Mouse (Mus musculus) cerebellum, adult 9-11 months (tissue): ENCODE data around the gene Eddm3b.

Experiments
- DNase-seq: peaks from one replicate; pipeline ENCODE4 v3.0.0; 2022

Eddm3b gene

DNA sequence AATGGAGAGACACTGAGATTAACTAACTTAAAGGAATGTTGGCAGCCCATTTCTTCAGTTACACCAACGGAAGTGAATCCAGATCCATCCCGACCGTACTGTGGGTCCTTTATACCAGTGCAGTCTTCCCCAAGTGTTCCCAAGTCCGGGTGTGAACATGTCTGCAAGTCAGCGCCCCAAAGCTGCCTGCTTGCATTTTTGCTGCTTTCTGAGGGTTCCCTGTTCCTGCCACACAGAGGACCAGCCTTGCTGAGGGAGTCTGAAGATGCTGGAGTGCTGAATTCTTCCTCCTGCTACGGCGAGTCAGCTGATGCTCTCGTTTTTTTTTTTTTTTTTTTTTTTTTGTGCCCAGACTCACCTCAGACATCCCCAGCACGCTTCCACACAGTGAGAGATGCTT lies 19.3 kb upstream of the Eddm3b start:
- no peak for DNase-seq

- DNase-seq, result no peak
These were observed 18.3 kb upstream of the Eddm3b start for GRCm38 (mm10) chr14:51095736-51096524.

DNA sequence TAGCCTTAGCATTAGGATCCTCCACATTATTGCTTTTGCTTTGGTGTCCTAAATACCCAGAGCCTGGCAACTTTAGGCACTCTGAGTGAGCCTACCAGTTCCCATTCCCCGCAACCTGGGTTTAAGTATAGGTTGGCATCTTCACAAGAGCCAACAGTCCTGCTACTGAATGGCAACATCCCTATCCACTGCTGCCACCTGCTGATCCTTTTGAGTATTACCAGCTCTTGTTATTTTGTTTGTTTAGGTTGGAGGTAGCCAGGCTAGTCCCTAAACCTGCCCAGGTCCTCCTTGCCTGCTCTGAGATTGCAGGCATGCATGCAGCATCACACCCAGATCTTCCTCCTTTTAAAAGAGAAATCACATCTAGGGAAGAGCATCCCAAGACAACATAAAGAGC lies 15.9 kb upstream of the Eddm3b start:
- peak; percentile 81 for DNase-seq

DNA sequence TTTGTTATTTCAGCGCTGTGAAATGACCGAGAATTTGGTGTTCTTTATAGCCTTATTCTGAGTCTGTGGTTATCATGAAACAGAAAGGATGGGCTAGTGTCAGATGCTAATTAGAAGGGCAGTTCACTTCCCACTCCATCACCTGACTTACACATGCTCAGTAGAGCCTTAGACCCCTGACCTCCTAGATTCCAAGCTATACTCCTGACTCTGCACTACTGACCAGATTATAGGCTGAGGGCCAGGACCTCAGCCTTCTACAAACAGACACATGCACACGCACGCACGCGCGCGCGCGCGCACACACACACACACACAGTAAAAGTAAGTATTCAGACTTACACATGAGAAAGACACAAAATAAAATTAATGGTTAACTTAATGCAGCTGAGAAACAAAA lies 15.3 kb upstream of the Eddm3b start:
- DNase-seq, result no peak

DNA sequence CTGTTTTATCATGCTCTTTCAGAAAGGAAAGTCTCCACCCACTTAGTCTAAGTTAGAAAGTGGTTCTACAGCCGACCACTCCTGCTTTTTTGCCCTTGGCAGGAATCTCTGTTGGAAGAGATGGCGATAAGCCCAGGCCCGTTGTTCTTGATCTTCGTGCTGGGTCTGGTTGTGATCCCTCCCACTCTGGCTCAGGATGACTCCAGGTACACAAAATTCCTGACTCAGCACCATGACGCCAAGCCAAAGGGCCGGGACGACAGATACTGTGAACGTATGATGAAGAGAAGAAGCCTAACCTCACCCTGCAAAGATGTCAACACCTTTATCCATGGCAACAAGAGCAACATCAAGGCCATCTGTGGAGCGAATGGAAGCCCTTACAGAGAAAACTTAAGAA lies 12.9 kb upstream of the Eddm3b start:
- DNase-seq, result no peak

DNA sequence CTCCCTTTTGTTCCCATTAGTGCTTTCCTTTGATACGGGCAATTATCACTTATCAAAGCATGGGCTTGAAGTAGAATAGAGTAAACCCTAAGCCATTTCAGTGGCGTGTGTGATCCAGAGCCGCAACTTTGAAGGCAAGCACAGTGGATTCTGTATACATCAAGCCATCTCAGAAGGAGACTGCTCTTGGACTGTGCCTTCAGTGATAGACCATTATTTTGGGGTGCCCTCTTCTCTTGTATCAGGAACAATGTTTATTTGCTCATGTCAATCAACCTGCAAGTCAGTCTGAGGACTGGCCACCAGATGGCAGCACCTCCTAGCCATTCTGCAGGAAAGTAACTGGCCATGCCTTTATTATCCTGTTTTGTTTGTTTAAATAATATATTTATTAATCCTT lies 11.0 kb upstream of the Eddm3b start:
- DNase-seq, result no peak

GRCm38 (mm10) chr14:51104366-51104765 lies 9.9 kb upstream of the Eddm3b start:
- no peak for DNase-seq

GRCm38 (mm10) chr14:51106449-51106967 lies 7.7 kb upstream of the Eddm3b start:
- no peak for DNase-seq

DNA sequence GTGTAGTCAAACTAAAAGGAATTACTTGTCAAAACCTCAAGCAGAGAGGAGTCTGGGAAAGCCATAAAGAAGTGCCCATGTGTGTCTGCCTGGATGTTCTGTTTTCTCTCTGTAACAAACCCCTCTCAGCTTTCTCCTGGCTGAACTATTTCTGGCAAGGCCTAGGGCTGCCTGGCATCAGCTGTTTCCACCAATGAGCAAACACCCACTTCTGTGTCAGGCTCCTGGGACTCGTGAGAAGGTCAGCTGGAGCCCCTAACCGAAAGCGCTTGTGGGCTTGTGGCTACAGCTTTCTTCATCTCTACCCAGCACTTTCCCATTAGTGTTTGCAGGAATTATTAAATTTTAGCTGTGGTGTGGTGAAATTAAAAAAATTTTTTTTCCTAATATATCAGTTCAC lies 2.3 kb upstream of the Eddm3b start:
- no peak for DNase-seq

DNA sequence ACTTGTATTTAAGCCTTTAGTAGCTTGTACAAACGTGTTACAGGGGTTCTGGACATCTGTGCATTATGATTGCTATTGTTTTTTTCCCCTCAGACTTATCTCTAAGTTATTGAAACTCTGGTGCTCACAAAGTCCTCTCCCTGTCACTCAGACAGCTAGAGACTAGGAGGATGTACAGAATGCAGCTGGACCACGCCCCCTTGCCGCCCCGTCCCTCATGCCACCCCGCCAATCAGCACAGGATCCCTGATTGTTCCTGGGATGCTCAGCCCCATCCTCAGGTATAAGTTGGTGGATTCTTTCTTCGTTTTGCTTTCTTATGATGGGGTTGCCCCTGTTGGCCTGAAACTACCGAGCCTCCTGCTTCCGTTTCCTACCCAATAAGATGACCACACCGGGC lies 750 bp upstream of the Eddm3b start:
- no peak for DNase-seq

- DNase-seq, result no peak
These were observed 11.5 kb downstream of the Eddm3b start for GRCm38 (mm10) chr14:51125684-51126083.

DNA sequence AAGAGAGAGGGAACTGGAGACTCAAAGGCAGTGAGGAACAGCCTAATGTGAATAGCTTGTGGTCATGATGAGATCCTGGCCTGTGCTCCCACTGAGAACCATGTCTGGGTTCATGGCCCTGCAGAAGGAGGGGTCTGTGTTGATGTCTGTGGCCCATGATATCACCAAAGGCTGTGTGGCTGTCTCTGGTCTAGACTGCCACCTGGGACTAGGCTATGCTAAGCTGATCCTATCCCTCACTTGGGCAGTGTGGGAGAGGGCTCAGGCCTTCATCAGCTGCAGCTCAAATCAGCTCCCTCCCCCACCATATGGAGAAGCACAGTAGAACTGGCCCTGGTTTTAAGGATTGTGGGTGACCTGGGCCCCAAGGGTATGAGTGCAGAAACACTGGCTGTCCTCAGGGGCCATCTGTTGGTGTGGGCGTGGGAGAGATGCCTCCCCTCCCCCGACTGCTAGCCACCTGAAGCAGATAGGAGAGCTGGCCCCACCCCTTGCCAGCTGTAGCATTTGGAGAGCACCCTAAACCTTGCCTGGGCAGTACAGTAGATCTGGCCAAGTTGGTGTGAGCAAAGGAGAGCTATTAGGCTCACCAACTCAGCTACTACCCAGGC lies 13.5 kb downstream of the Eddm3b start:
- no peak for DNase-seq

GRCm38 (mm10) chr14:51128775-51129623 lies 14.8 kb downstream of the Eddm3b start:
- DNase-seq, result no peak

DNA sequence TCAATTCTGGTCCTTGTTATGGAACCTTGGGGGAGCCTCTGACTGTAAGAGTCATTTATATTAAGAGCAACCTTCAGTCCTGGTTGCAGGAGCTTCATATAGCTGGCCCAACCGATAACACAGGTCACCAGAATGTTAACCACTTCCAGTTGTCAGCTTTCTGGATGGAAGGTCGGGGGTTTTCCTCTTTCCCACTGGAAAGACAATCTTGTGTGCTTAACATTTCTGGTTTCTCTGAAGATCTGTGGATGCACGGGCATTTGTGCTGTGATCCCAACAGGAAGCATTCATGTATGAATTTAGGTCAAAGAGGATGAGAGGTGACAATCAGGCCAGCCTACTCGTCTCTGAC lies 15.4 kb downstream of the Eddm3b start:
- DNase-seq, result no peak

- no peak for DNase-seq
These were observed 16.2 kb downstream of the Eddm3b start for GRCm38 (mm10) chr14:51130315-51130940.

DNA sequence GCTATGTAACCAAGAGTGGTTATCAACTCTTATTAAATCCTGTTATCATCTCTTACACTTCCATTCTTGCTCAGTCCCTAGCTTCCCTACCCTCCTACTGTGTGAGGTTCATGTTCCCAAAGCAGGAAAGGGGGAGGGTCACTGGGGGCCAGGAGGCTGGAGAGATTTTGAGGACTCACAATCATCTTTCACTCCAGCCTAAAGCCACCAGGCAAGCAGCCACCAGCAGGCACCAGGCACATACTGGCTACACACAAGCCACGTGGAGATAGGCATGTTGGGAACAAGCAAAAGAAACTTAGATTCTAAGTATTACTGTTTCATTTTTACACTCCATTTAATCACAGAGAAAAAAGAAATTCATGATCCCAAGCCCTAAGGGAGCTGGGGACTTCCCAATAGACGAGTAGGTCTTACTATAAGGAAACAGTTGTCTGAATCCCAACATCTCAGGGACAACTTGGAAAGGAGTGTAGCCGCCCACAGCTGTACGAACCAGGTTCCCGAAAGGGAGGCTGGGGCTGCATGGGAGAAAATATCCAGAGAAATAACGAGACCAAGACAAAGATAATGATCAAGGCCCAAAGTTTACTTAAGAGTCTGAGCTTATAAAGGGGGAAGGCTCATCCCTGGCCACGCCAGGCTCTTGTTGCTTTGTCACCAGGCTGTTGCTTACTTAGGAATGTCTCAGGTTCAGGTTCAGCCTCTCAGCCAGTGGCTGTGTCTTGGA lies 17.0 kb downstream of the Eddm3b start:
- no peak for DNase-seq

GRCm38 (mm10) chr14:51132372-51132771 lies 18.1 kb downstream of the Eddm3b start:
- DNase-seq, result no peak

- no peak for DNase-seq
These were observed 26.1 kb downstream of the Eddm3b start for GRCm38 (mm10) chr14:51140342-51140741.

DNA sequence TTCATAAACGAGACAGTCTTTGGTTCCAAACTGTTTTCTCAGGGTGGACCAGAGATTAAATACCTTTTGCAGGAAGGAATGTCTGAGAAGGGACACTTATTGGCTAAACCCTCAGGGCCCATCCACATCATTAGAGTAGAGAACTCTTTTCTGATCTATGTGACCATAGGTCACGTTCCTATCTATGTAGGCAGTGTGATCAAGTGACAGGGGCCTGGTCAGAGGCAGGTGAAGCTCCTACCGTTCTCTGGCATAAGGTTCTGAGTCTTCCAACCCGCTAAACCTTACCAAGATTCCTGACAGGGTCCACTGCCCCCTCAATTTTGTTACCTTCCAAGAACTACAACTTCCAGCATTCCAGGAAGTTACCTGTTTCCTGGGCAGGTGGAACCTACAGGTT lies 27.9 kb downstream of the Eddm3b start:
- DNase-seq, result no peak

- DNase-seq, result no peak
These were observed 28.3 kb downstream of the Eddm3b start for GRCm38 (mm10) chr14:51142568-51142967.

DNA sequence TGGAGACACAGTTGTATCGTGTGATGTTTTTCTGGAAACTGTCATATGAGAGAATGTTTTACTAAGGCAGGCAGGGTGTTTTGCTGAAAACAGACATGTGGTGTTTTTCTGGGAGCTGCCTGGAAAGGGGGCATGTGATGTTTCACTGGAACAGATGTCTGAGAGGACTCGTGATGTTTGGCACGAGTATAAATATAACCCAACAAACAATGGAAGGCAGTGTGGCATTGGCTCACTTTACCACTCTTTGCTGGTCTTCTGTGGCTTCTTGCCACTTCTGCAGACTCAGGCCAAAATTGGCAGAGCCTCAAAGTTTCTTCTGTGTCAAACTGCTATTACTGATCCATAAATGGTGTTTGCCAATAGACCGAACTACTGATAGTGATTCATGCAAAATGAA lies 29.1 kb downstream of the Eddm3b start:
- DNase-seq, result no peak

GRCm38 (mm10) chr14:51143937-51144336 lies 29.7 kb downstream of the Eddm3b start:
- DNase-seq, result no peak

DNA sequence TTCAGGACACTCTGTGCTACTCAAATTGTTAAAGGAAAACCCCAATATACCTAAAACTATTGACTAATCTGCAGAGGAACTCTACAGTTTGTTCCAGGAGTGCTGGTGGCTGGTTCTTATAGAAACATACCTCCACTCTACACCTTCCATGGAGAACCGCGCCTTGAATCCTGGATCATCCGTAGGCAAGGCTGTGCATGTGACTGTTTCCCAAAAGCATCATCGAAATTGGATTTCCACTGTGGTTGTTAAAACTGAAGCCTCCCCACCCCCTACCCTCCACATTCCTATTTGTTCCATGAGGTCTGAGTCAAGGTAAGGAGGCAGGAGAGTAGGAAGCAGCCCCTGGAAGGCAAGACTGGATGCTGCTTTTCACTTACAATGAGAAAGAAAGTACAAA lies 30.2 kb downstream of the Eddm3b start:
- DNase-seq, result no peak
